Mouse (Mus musculus) urinary bladder, adult 18-20 months (tissue): ENCODE data around the gene Olfr1220.

Experiments used
- DNase-seq, 2 experiments: peaks; one replicate each; pipeline ENCODE4 v3.0.0; 2022; ENCODE audit warnings: low spot score in 2 of 2, mixed read lengths in 2 of 2

The Olfr1220 gene

DNA sequence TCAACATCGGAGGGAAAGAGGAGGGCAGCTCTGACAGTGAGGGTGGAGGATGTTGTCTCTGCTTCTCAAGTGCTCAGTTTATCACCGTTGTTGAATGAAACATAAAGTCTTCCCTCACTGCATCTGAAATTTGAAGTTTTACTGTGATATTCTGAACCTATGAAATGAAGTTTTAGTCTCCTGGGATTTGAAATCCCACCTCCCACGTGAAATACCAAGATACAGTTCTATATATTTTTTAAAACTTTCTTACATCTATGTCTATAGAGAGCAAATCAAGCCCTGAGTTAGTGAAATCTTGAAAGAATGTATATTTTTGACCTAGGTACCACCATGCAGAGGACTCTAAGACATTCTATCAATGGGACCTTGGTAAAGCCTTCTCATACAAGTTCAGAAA, at the start of gene Olfr1220:
Gene Olfr1220, minus strand, starts transcription at position 101 of the 400 bp plus-strand sequence.
- no peak for DNase-seq

DNA sequence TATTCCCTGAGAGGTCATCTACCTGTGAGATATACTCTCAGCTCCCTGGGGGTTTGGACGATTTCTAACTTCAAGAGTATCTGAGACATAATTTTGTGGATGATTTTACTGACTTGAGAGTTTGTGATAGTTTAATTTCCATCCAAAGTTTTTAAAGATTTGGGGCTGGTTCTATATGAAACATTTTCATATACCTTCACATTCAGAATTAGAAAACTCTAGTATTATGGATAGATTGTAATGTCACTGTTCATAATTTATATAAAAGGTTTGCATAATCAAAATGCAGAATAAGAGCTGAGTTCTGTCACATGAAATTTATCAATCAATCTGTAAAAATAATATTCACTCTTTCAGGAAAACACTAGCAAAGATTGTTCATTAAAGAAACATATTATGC, 44.8 kb upstream of the Olfr1220 start, which contains the start of gene Olfr1223:
Gene Olfr1223, minus strand, starts transcription at position 101 of the 400 bp plus-strand sequence.
- DNase-seq: no peak

GRCm38 (mm10) chr2:89132954-89133353, 26.3 kb upstream of the Olfr1220 start, which contains the start of gene Olfr1222:
Olfr1222 (minus strand) TSS chr2:89133054.
- DNase-seq: no peak

GRCm38 (mm10) chr2:89117183-89117582, 10.5 kb upstream of the Olfr1220 start, which contains the start of gene Olfr1221:
Olfr1221 (minus strand) TSS chr2:89117283.
- no peak for DNase-seq

DNA sequence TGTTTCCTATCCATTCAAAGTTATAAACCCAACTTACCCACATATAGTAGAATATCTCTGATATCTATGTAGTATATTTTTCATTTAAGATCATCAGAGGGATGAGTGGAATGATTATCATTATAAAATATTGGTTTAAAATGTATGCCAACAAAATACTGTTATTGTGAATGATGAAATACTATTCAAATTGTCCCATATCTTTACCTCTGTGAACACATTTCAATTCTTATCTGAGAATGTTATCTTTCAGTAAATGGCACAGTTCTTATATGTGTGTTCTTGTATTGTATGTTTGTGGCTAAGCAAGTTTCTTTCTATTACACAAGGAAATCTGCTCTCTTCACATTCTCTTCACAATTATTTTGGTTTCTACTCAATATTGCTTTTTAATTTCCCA, 984 bp downstream of the Olfr1220 start:
- DNase-seq: no peak

- no peak for DNase-seq
Measured at GRCm38 (mm10) chr2:89093848-89094247, 12.8 kb downstream of the Olfr1220 start.

DNA sequence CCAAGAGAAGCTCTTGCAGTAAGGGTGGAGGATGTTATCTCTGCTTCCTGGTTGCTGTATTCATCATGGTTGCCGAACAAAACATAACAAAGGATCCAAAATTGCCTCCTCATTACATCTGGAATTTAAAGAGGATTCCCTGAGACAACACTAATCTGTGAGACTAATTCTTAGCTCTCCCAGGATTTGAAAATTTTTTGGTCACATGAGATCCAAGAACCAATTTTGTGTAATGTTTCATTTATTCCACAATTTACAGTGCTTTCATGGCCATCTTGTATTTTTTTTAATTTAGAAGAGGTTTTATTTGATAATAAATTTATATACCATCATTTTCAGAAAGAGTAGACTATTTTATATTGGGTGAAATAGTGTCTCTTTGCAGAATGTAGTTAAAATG, 23.2 kb downstream of the Olfr1220 start, which contains the start of gene Olfr1219:
Gene Olfr1219, minus strand, starts transcription at position 101 of the 400 bp plus-strand sequence.
- DNase-seq: no peak

GRCm38 (mm10) chr2:89081487-89081886, 25.1 kb downstream of the Olfr1220 start:
- no peak for DNase-seq

DNA sequence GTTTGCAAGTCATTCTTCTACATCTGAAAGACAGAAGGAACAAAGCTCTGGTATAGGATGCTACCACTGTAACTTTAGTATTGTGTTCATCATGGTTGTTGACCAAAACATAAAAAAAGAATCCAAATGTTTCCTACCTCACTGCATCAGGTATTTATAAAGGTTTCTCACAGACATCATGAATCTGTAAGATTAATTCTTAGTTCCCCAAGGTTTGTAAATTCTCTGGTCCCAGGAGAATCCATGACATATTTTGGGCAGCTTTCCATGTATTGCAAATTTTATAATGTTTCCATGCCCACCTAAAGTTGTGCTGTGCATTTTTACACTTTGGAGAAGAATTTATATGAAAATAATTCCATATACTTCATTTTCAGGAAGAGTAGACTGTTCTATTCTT, 45.5 kb downstream of the Olfr1220 start, which contains the start of gene Olfr1218:
Gene Olfr1218, minus strand, starts transcription at position 101 of the 400 bp plus-strand sequence.
- DNase-seq: no peak
